Mouse (Mus musculus) CH12.LX (cell line): Measurements from ENCODE around the gene Eif3b. TPM values are rescaled to one million over a fixed set of nuclear protein-coding genes. Genes with fewer than 3 reads are reported as not detected.
A peak's percentile ranks its signal among the peaks of the same experiment; 100 is the strongest.

Experiments
- DNase-seq: peaks from one replicate; pipeline ENCODE4 v3.0.0-alpha.2; 2013; ENCODE audit errors: extremely low read depth
- H3K27ac ChIP-seq: 2 replicates; pipeline ENCODE4 v1.5.1; 2012; ENCODE audit warnings: low read depth, mild to moderate bottlenecking, control low read depth, moderate library complexity; ENCODE audit not compliant: insufficient read depth
- H3K27me3 ChIP-seq: replicated peaks from 2 replicates; pipeline ENCODE3; 2012; ENCODE audit warnings: inconsistent platforms
- H3K36me3 ChIP-seq, 2 experiments: replicated peaks in 1 of 2; 2 replicates each; pipeline versions ENCODE3 to v1.6.1; 2012; ENCODE audit warnings: inconsistent platforms in 1 of 2, low read length in 1 of 2, mild to moderate bottlenecking in 1 of 2, mixed read lengths in 1 of 2, moderate library complexity in 1 of 2; ENCODE audit not compliant: control insufficient read depth in 1 of 2, insufficient read depth in 1 of 2
- H3K4me1 ChIP-seq, 2 experiments: 2 replicates each; pipeline ENCODE4 v1.6.1; 2012; ENCODE audit warnings: inconsistent platforms in 1 of 2, moderate library complexity in 1 of 2; ENCODE audit not compliant: insufficient read depth in 2 of 2, control insufficient read depth in 1 of 2
- H3K4me2 ChIP-seq: 2 replicates; pipeline ENCODE4 v1.6.1; 2012; ENCODE audit warnings: low read depth, mild to moderate bottlenecking, control low read depth; ENCODE audit not compliant: poor library complexity, insufficient read depth, severe bottlenecking
- H3K4me3 ChIP-seq, 3 experiments: fragments of 150-350 bp in 1 of 3; sonication (generic) in 1 of 3; replicated peaks in 1 of 3; 2 replicates each; pipeline versions ENCODE3 to v1.5.1; 2011 to 2012; ENCODE audit warnings: low read depth in 2 of 3, low read length in 2 of 3, mild to moderate bottlenecking in 2 of 3, moderate library complexity in 2 of 3, control low read depth in 1 of 3, improper control_type of control experiment in 1 of 3, inconsistent platforms in 1 of 3, mixed read lengths in 1 of 3; ENCODE audit not compliant: poor library complexity in 1 of 3
- H3K79me2 ChIP-seq: replicated peaks from 2 replicates; pipeline ENCODE4 v1.6.1; 2012; ENCODE audit warnings: mild to moderate bottlenecking, moderate library complexity; ENCODE audit not compliant: control insufficient read depth, poor library complexity, insufficient read depth, severe bottlenecking; ENCODE audit errors: extremely low read depth
- H3K9ac ChIP-seq: 2 replicates; pipeline ENCODE4 v1.6.1; 2012; ENCODE audit warnings: low read depth, mild to moderate bottlenecking, control low read depth, moderate library complexity; ENCODE audit not compliant: insufficient read depth
- H3K9me3 ChIP-seq: replicated peaks from 2 replicates; pipeline ENCODE3; 2012; ENCODE audit warnings: low read length, inconsistent platforms, mixed read lengths
- BHLHE40 ChIP-seq: IDR thresholded peaks from 2 replicates; pipeline ENCODE4 v1.6.1; 2011; ENCODE audit warnings: mild to moderate bottlenecking, low read depth, low read length, improper control_type of control experiment
- CHD1 ChIP-seq: IDR thresholded peaks from 2 replicates; pipeline ENCODE4 v1.6.1; 2012; ENCODE audit warnings: low read depth, low read length, improper control_type of control experiment, inconsistent platforms
- E2F4 ChIP-seq: IDR thresholded peaks from 2 replicates; pipeline ENCODE4 v1.6.1; 2011; ENCODE audit warnings: low read depth, low read length, improper control_type of control experiment; ENCODE audit not compliant: insufficient replicate concordance
- GABPA ChIP-seq: IDR thresholded peaks from 2 replicates; pipeline ENCODE4 v1.6.1; 2012; ENCODE audit warnings: low read depth, low read length, improper control_type of control experiment, inconsistent platforms; ENCODE audit not compliant: insufficient replicate concordance
- IRF4 ChIP-seq: IDR thresholded peaks from 2 replicates; pipeline ENCODE4 v1.6.1; 2014; ENCODE audit warnings: low read depth, mild to moderate bottlenecking, inconsistent platforms, low read length, improper control_type of control experiment
- JUN ChIP-seq: IDR thresholded peaks from 2 replicates; pipeline ENCODE4 v1.6.1; 2011; ENCODE audit warnings: low read depth, mild to moderate bottlenecking, low read length, improper control_type of control experiment, moderate library complexity; ENCODE audit not compliant: insufficient read depth
- MAFK ChIP-seq: IDR thresholded peaks from 2 replicates; pipeline ENCODE4 v1.6.1; 2011; ENCODE audit warnings: low read length, improper control_type of control experiment; ENCODE audit not compliant: insufficient replicate concordance
- MYC ChIP-seq: IDR thresholded peaks from 2 replicates; pipeline ENCODE4 v1.6.1; 2011; ENCODE audit warnings: low read depth, mild to moderate bottlenecking, improper control_type of control experiment, low read length
- NELFE ChIP-seq: IDR thresholded peaks from 2 replicates; pipeline ENCODE4 v1.6.1; 2011; ENCODE audit warnings: low read depth, low read length, improper control_type of control experiment
- NRF1 ChIP-seq: IDR thresholded peaks from 2 replicates; pipeline ENCODE4 v1.6.1; 2014; ENCODE audit warnings: low read depth, mild to moderate bottlenecking, inconsistent platforms, low read length, improper control_type of control experiment, moderate library complexity
- PAX5 ChIP-seq: IDR thresholded peaks from 2 replicates; pipeline ENCODE4 v1.6.1; 2012; ENCODE audit warnings: low read length, inconsistent platforms, mixed read lengths
- POLR2AphosphoS2 ChIP-seq: IDR thresholded peaks from 2 replicates; pipeline ENCODE4 v1.6.1; 2011; ENCODE audit warnings: low read depth, low read length, improper control_type of control experiment
- RAD21 ChIP-seq: IDR thresholded peaks from 2 replicates; pipeline ENCODE4 v1.6.1; 2011; ENCODE audit warnings: low read depth, mild to moderate bottlenecking, low read length, improper control_type of control experiment, moderate library complexity
- RCOR1 ChIP-seq: conservative IDR thresholded peaks from 2 replicates; pipeline ENCODE4 v1.6.1; 2012; ENCODE audit warnings: low read depth, mild to moderate bottlenecking, inconsistent platforms, low read length, improper control_type of control experiment
- SIN3A ChIP-seq: IDR thresholded peaks from 2 replicates; pipeline ENCODE4 v1.6.1; 2012; ENCODE audit warnings: low read length, improper control_type of control experiment, inconsistent platforms
- SMC3 ChIP-seq: IDR thresholded peaks from 2 replicates; pipeline ENCODE4 v1.6.1; 2011; ENCODE audit warnings: low read depth, low read length, improper control_type of control experiment
- USF1 ChIP-seq: IDR thresholded peaks from 2 replicates; pipeline ENCODE4 v1.6.1; 2014; ENCODE audit warnings: low read depth, mild to moderate bottlenecking, inconsistent platforms, low read length, improper control_type of control experiment
- ZC3H11A ChIP-seq: IDR thresholded peaks from 2 replicates; pipeline ENCODE4 v1.6.1; 2012; ENCODE audit warnings: low read depth, mild to moderate bottlenecking, inconsistent platforms, low read length, improper control_type of control experiment
- ZKSCAN1 ChIP-seq: IDR thresholded peaks from 2 replicates; pipeline ENCODE4 v1.6.1; 2012; ENCODE audit warnings: low read depth, inconsistent platforms, low read length, improper control_type of control experiment, borderline replicate concordance
- dilution Hi-C: fragments of 300-500 bp; cut with MboI; formaldehyde crosslinking; loops from 2 replicates; pipeline ENCODE4 v1.14.3; 2020; ENCODE audit warnings: low sequenced_read_pairs; ENCODE audit not compliant: extremely low pct_unique_long_range_greater_than_20kb, extremely low pct_ligation_motif_present
- in situ Hi-C: fragments of 300-500 bp; cut with MboI; formaldehyde crosslinking; loops from 3 replicates; pipeline ENCODE4 v1.14.3; 2019; ENCODE audit warnings: low sequenced_read_pairs, low pct_ligation_motif_present, low pct_unique_long_range_greater_than_20kb, mixed read lengths
- polyA plus RNA-seq: library from polyadenylated mRNA; unstranded; fragments of >175 nt; gene quantifications from 2 replicates; pipeline ENCODE4 v1.2.1, GENCODE M21; 2012; ENCODE audit warnings: low read depth; ENCODE audit not compliant: insufficient read length
- total RNA-seq, 2 experiments: library from RNA; depleted of rRNA; stranded (reverse); fragments of 300-350 nt in 1 of 2; fragments of >200 nt in 1 of 2; gene quantifications; 2 replicates each; pipeline ENCODE4 v1.2.3; 2012 to 2014

Gene Eif3b
- total and polyA plus RNA-seq, 3 experiments: 79.5 to 521 (median 218) TPM

GRCm38 (mm10) chr5:140414647-140415046, 4.5 kb upstream of the Eif3b start:
- no peak for DNase-seq
- in situ Hi-C loops: loop anchor here (10.0 to 25.0 kb wide), 2 partner anchors 227 to 580 kb away; no protein-coding TSS in a partner anchor
- Histone ChIP-seq H3K4me2 (no peak overlapping the region), H3K9me3 (no peaks in the 10 kb centered on the region), H3K27ac (no peak overlapping the region), H3K4me3 (no peak overlapping the region), H3K27me3 (no peaks in the 10 kb centered on the region), H3K4me1 (peaks cover 0 to 16% of the 10 kb centered on the region in 2 experiments; a peak in 2 of 4 replicates), H3K79me2 (peaks cover 6% of the 10 kb centered on the region), H3K9ac (no peak overlapping the region), H3K36me3 (no peaks in the 10 kb centered on the region)
- dilution Hi-C loops: no loop called here
- TF ChIP-seq BHLHE40: no peak
- TF ChIP-seq POLR2AphosphoS2: no peak
- TF ChIP-seq E2F4: no peak
- no peak for TF ChIP-seq PAX5
- TF ChIP-seq JUN: no peak
- no peak for TF ChIP-seq NRF1
- no peak for TF ChIP-seq MYC
- no peak for TF ChIP-seq SMC3
- TF ChIP-seq RCOR1: no peak
- TF ChIP-seq SIN3A: no peak
- TF ChIP-seq ZC3H11A: no peak
- TF ChIP-seq NELFE: no peak
- no peak for TF ChIP-seq ZKSCAN1
- TF ChIP-seq RAD21: no peak
- no peak for TF ChIP-seq USF1
- no peak for TF ChIP-seq IRF4
- no peak for TF ChIP-seq CHD1
- TF ChIP-seq MAFK: no peak

- dilution Hi-C loops: no loop called here
- Histone ChIP-seq H3K9me3 (no peaks in the 10 kb centered on the region), H3K36me3 (peaks cover 4 to 23% of the 10 kb centered on the region in 2 experiments), H3K27me3 (no peaks in the 10 kb centered on the region), H3K9ac (peak overlapping the region; percentile 86), H3K79me2 (peaks cover 40% of the 10 kb centered on the region), H3K4me1 (peaks cover 4 to 36% of the 10 kb centered on the region in 2 experiments), H3K4me3 (peak overlapping the region; percentile 85 to 98 (median 90)), H3K4me2 (peak overlapping the region; percentile 82), H3K27ac (peak overlapping the region; percentile 84; the same call in 1 of the 2 replicates)
- peak; percentile 33 for DNase-seq
- in situ Hi-C loops: loop anchor here (10.0 to 25.0 kb wide), 2 partner anchors 231 to 583 kb away; no protein-coding TSS in a partner anchor
- TF ChIP-seq GABPA: no peak
- TF ChIP-seq BHLHE40: no peak
- no peak for TF ChIP-seq NELFE
- no peak for TF ChIP-seq RCOR1
- TF ChIP-seq SMC3: no peak
These were observed 1.0 kb upstream of the Eif3b start for GRCm38 (mm10) chr5:140418106-140418488.
